Mouse (Mus musculus) heart, adult 2 months (tissue): ENCODE measurements around the gene Ccdc24. TPM values are rescaled to one million over a fixed set of nuclear protein-coding genes. Genes with fewer than 3 reads are reported as not detected.

Experiments used
- DNase-seq, 2 experiments: peaks; one replicate each; pipeline ENCODE4 v3.0.0; 2021
- H3K27ac ChIP-seq: fragments of 200-600 bp; 2 replicates; pipeline ENCODE4 v1.8.1; 2022
- H3K27me3 ChIP-seq: fragments of 200-500 bp; 2 replicates; pipeline ENCODE4 v1.6.1; 2012; ENCODE audit warnings: mild to moderate bottlenecking, low read length, inconsistent platforms, mixed read lengths; ENCODE audit not compliant: control insufficient read depth, insufficient read depth
- H3K36me3 ChIP-seq: fragments of 200-500 bp; 2 replicates; pipeline ENCODE4 v1.6.1; 2012; ENCODE audit warnings: low read length, inconsistent platforms; ENCODE audit not compliant: control insufficient read depth, insufficient read depth
- H3K4me1 ChIP-seq: fragments of 200-500 bp; 2 replicates; pipeline ENCODE4 v1.6.1; 2011; ENCODE audit warnings: low read length; ENCODE audit not compliant: control insufficient read depth, insufficient read depth
- H3K4me3 ChIP-seq: fragments of 200-600 bp; 2 replicates; pipeline ENCODE4 v1.8.1; 2022
- H3K79me2 ChIP-seq: fragments of 200-500 bp; replicated peaks from 2 replicates; pipeline ENCODE4 v1.6.1; 2012; ENCODE audit warnings: mild to moderate bottlenecking, inconsistent platforms, low read length, moderate library complexity, mixed read lengths; ENCODE audit not compliant: control insufficient read depth, insufficient read depth
- H3K9ac ChIP-seq: fragments of 200-500 bp; 2 replicates; pipeline ENCODE4 v1.6.1; 2012; ENCODE audit warnings: low read depth, mild to moderate bottlenecking, control low read depth, inconsistent platforms, low read length, mixed read lengths
- CTCF ChIP-seq: fragments of 200-600 bp; IDR thresholded peaks from 2 replicates; pipeline ENCODE4 v1.8.1; 2022; ENCODE audit warnings: antibody characterized with exemption, mild to moderate bottlenecking, moderate library complexity
- EP300 ChIP-seq: fragments of 200-500 bp; IDR thresholded peaks from 2 replicates; pipeline ENCODE4 v1.6.1; 2011; ENCODE audit warnings: low read depth, low read length, control low read depth; ENCODE audit not compliant: insufficient read depth
- POLR2A ChIP-seq: fragments of 200-500 bp; IDR thresholded peaks from 2 replicates; pipeline ENCODE4 v1.6.1; 2011; ENCODE audit warnings: mild to moderate bottlenecking, low read depth, low read length, control low read depth; ENCODE audit not compliant: insufficient read depth
- WGBS: fragments of 180-500 bp; shearing (Covaris S2); methylation state at CpG from one replicate; pipeline ENCODE4 v1.1.7; 2018; 5-methylcytosine and 5-hydroxymethylcytosine counted together
- intact Hi-C: fragments of 180-260 bp; cut with DNase I; formaldehyde crosslinking; loops from one replicate; pipeline ENCODE4 v1.15.1; 2025
- polyA plus RNA-seq: library from polyadenylated mRNA; depleted of rRNA; stranded (reverse); fragments of >200 nt; gene quantifications from 2 replicates; pipeline ENCODE4 v1.2.3, GENCODE M21; 2012
- total RNA-seq, 2 experiments: library from RNA; stranded (reverse); gene quantifications; 2 replicates each; pipeline ENCODE4 v1.2.3; 2021

Ccdc24 gene
- total and polyA plus RNA-seq, 3 experiments, result 0.09 to 2.0 (median 0.18) TPM

DNA sequence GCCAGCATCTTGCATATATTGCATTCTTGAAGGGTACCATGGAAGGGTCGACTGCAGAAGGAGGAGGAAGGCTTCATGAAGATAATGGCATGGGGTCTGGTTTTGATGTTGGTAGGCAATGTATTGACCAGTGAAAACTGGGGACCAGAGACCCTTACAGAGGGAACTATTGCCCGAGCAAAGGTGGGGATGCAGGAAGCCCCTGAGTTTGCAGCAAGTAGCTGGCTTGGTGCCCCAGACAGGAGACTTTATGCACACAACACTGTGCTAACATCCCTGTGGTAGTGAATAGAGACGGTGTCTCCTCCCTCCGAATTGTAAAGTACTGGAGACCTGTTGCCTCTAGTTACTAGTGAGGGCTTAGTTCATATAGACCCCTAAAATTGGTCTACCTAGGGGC, 35.1 kb downstream of the Ccdc24 start:
- no peak for DNase-seq
- WGBS, result 65% methylated on average over 4 of the region's 4 CpGs
- no peak overlapping the region for H3K27ac ChIP-seq
- H3K9ac ChIP-seq, result no peak overlapping the region
- no peaks in the 10 kb centered on the region; the same call in 1 of the 2 replicates for H3K27me3 ChIP-seq
- H3K4me1 ChIP-seq, result no peaks in the 10 kb centered on the region
- intact Hi-C loops, result loop anchor here (5.0 kb wide), 1 partner anchor 90 kb away; the partner anchor contains the start of gene Artn
- H3K4me3 ChIP-seq, result no peak overlapping the region
- no peaks in the 10 kb centered on the region for H3K79me2 ChIP-seq
- no peaks in the 10 kb centered on the region for H3K36me3 ChIP-seq
- TF ChIP-seq EP300 (no peak), CTCF (no peak), POLR2A (no peak)

- no peak for TF ChIP-seq CTCF
- TF ChIP-seq EP300, result no peak
- TF ChIP-seq POLR2A, result no peak
- under 1% methylated on average over 48 of the region's 48 CpGs for WGBS
- H3K27ac ChIP-seq, result peak overlapping the region; percentile 59
- peak overlapping the region; percentile 62 for H3K4me3 ChIP-seq
- peaks cover 3% of the 10 kb centered on the region for H3K4me1 ChIP-seq
- peak overlapping the region; percentile 78 for H3K9ac ChIP-seq
- H3K27me3 ChIP-seq, result no peaks in the 10 kb centered on the region; the same call in 1 of the 2 replicates
- intact Hi-C loops, result loop anchor here (5.0 kb wide), 1 partner anchor 91 kb away; the partner anchor contains the start of gene Artn
- no peaks in the 10 kb centered on the region for H3K36me3 ChIP-seq
- DNase-seq, result peak; percentile 89 to 91
- no peaks in the 10 kb centered on the region for H3K79me2 ChIP-seq
Observed at GRCm38 (mm10) chr4:117836204-117836767, 36.1 kb downstream of the Ccdc24 start.

DNA sequence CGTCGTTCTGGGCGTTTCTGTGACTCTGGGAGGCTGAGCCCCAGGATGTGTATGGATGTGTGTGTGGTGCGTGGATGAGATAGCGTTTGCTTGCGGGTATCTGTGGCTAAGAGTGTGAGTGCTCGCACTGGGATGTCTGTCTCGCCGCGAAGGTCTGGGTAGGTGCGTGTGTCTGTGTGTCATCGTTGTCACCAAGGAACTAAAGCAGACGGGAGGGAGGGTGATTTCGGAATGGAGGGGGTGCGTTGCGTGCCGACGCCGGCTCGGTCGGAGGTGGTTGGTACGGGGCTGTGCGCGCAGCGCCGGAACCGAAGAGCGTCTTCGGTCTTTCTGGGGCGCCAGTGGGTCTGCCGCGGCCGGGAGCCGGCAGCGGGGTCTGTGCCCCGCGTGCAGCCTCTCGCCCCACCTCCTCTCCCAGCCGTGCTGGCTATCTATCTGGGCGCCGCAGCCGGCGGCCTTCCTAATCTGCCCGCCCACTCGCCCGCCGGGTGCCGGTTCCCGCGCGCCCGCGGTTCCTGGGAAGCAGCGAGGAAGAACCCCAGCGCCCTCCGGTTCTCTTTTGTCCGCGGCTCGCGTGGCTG, 36.7 kb downstream of the Ccdc24 start:
- Histone ChIP-seq H3K4me3 (peak overlapping the region; percentile 62), H3K36me3 (no peaks in the 10 kb centered on the region), H3K4me1 (peaks cover 5% of the 10 kb centered on the region), H3K27me3 (no peaks in the 10 kb centered on the region; the same call in 1 of the 2 replicates), H3K9ac (peak overlapping the region; percentile 78), H3K27ac (peak overlapping the region; percentile 59), H3K79me2 (no peaks in the 10 kb centered on the region)
- TF ChIP-seq EP300 (no peak), POLR2A (no peak), CTCF (no peak)
- intact Hi-C loops, result loop anchor here (2.0 to 5.0 kb wide), 2 partner anchors 23 to 92 kb away; partner anchors contain the start of gene Artn
- DNase-seq, result peak in 1 of 2 experiments; percentile 61
- 1% methylated on average over 58 of the region's 60 CpGs for WGBS

DNA sequence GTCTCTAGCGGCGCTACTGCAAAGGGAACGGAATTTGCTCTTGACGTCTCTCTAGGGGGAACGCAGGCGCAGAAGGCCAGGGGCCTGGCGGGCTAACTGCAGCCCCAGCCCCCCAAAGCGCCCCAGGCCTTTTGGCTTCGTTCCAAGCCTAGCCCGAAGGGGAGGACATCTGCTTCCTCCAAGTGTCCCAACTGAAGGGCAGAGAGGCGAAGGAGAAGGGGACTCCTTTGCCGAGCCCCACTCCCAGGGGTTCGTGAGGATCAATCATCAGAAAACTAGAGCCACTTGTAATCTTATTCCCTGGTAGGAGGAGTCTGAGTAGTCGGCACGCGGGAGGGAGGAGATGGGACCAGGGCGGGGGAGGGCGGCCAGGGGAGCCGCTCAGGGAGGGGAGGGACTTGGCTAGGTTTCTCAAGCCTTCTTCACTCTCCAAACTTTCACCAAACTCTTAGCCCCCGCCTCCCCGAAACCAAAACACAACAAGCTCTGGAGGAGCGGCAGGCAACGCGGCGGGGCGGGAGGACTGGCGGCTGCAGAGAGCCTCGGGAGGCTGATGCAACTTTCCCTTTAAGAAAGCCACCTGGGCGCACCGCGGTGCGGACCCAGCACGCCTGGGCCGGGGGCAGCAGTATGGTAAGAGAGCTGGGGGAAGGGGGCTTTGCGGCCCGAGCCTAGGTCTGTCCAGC, 37.4 kb downstream of the Ccdc24 start:
- 6% methylated on average over 36 of the region's 36 CpGs for WGBS
- intact Hi-C loops, result loop anchor here (2.0 to 5.0 kb wide), 2 partner anchors 24 to 92 kb away; partner anchors contain the start of gene Artn
- H3K4me1 ChIP-seq, result peaks cover 11% of the 10 kb centered on the region
- peak overlapping the region; percentile 62 for H3K4me3 ChIP-seq
- H3K36me3 ChIP-seq, result no peaks in the 10 kb centered on the region
- H3K9ac ChIP-seq, result peak overlapping the region; percentile 78
- 0 out of 2 replicates have a peak, but pooled peaks have one; percentile 10 for TF ChIP-seq EP300
- no peak for TF ChIP-seq CTCF
- peak; percentile 41; the same call in 1 of the 2 replicates for TF ChIP-seq POLR2A
- H3K27me3 ChIP-seq, result no peaks in the 10 kb centered on the region
- H3K27ac ChIP-seq, result peak overlapping the region; percentile 39
- peak; percentile 77 to 81 for DNase-seq
- no peaks in the 10 kb centered on the region for H3K79me2 ChIP-seq

DNA sequence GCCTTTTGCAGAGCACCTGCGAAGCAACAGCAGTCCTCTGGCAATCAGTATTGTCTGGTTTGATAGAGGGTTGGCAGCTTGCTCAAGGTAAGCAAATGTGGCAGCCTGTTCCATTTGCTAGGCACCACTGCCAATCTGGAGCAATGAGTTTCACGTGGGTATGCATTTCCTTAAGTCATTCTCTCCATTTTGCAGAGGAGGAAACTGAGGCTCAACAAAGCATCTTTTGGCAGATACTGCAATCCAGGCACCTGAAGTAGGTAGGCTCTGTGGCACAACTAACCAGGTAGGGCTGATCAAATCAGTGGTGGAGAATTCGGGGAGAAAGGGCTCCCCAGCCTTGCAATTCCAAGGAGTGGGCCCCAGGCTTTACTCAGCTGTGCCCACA, 37.9 kb downstream of the Ccdc24 start, which contains the start of gene Slc6a9:
Slc6a9 (plus strand) TSS at position 50 of the 388 bp plus-strand sequence.
- 45% methylated on average over 3 of the region's 3 CpGs for WGBS
- Histone ChIP-seq H3K36me3 (no peaks in the 10 kb centered on the region), H3K27me3 (no peaks in the 10 kb centered on the region), H3K27ac (peak within 1 kb of the TSS; percentile 39), H3K9ac (peak within 1 kb of the TSS; percentile 78), H3K4me3 (peak within 1 kb of the TSS; percentile 62), H3K4me1 (peaks cover 13% of the 10 kb centered on the region), H3K79me2 (no peaks in the 10 kb centered on the region)
- intact Hi-C loops, result loop anchor here (2.0 kb wide), 1 partner anchor 24 kb away; no protein-coding TSS in a partner anchor
- DNase-seq, result no peak
- TF ChIP-seq POLR2A (no peak), CTCF (no peak), EP300 (no peak)
